Mouse (Mus musculus) cerebellum, postnatal 10 days (tissue): Measurements from ENCODE around the gene Mettl21e.
A peak's percentile ranks its signal among the peaks of the same experiment; 100 is the strongest.
"Not testable (repeated sequence)": the region's sequence is repeated elsewhere in the genome, so short reads cannot be mapped to it uniquely, and the experiment has no call there.

Experiments
- DNase-seq, 2 experiments: peaks; one replicate each; pipeline ENCODE4 v3.0.0; 2021; ENCODE audit warnings: mixed read lengths in 2 of 2

Gene Mettl21e

DNA sequence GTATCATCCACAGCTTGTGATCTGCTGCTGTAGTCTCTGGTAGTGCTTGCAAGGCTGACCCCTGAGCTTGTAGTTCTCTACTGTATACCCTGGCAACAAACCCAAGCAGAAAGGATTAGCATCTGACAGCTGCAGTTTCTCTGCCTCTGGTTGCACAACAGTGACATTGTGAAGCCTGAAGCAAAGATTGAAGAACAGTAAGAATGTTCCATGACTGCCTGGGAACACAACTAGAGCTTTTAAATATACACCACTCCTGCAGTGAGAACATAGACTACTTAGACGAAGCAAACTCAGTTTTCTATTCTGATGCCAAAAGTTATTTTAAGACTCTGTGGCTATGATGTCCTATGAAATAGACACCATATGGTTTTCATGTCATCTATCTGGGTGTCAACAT is at the start of gene Mettl21e:
Mettl21e (minus strand) TSS at position 86 of the 400 bp plus-strand sequence.
- DNase-seq: no peak

DNA sequence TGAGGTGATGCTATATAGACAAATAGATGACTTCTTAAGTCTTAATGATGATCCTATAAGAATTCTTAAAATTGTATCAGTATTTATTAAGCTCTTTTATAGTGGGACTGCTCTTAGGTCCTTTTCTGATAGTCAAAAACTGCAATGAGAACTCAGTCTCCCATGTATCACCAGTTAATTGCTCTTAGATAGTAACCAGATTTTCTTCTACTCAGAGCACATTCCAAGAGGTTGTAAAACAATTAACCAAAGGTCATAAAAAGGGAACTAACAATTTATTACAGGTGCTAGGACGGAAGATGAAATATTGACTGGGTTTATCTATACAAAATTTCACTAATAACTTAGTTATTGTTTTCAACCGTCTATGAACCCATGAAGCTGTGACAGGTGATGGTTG is 21.7 kb upstream of the Mettl21e start:
- DNase-seq: not testable (repeated sequence)

DNA sequence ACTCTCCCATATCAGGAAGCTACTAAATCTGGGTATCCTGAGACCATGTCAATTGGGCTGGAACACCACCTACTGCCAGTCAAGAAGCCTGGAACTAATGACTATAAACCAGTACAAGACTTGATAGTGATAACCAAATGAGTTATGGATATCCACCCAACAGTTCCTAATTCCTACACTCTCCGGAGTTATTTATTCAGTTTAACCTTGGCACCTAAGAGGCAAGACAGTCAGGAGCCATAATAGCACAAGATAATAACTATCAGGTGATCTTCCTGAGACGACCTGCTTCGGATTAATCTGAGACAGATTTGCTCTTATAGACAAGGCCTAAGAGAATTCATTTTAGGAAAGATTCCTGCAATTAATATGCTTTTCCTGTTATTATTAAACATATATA is 21.2 kb upstream of the Mettl21e start:
- no peak for DNase-seq

DNA sequence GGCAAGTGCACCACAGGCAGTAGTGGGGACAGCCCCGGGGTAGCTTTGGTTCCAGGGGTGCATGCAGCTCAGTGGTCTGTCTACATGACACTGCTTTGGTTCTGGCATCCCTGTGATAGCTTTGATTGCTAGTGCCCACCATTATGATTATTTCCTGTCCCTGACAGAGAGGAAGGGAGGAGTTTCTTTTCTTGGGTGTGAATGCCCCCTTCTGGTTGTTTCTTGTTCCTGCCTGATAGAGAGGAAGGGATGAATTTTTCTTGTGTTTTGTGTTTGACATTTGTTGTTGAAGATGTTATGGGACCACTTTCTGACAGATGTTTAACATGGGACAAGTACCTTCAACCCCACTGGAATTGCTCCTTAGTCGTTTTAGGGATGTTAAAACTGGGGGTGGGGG is 18.5 kb upstream of the Mettl21e start:
- no peak for DNase-seq

DNA sequence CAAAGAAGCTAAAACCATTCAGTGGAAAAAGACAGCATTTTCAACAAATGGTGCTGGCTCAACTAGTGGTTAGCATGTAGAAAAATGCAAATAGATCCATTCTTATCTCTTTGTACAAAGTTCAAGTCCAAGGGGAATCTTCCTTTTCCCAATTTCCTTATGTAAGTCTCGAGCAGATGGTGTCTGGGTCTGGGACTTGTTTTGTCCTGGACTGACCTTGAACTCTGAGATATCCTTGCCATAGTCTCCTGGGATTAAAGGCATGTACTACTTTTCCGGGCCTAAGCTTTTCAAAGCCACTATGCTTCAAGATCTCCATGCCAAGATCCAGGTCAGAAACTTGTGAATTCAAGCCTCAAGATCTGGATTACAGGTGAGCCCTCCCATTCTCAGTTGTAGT is 16.6 kb upstream of the Mettl21e start:
- DNase-seq: no peak

DNA sequence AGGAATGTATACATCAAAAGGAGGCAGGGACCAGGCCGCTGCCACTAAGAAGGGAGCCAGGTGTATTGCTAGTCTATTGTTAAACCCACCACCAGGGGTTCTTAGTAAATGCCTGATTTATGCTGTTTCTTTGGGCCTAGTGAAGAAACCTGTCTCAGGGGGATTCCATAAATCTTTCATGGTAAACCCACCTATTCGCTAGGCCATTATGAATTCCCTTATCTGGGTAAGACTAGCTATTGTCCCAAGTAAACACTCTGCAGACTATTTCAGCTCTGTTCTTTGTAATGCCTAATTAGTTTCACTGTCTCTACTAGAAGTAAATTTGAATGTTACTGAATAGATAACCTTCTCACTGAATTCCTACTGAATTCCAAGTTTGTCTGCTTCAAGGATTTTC is 15.8 kb upstream of the Mettl21e start:
- not testable (repeated sequence) for DNase-seq

DNA sequence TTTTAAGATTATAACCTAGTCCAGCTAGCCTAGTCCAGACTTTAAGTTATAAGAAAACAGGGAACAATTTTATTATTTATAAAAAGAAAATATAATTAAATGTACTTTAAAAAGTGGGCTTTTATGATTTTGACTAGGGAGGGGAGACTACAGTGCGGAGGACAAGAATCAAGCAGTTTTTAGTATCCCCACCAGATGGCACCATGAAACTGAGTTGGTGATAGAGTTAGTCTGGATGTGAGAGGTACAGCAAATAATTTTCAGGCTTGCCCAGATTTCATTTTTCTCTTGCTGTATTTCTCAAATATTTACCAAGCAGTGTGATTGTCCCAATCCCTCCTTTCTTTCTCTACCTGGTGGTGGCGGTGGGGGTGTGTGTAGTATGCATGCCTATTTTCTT is 10.3 kb upstream of the Mettl21e start:
- DNase-seq: peak; percentile 71 to 78

DNA sequence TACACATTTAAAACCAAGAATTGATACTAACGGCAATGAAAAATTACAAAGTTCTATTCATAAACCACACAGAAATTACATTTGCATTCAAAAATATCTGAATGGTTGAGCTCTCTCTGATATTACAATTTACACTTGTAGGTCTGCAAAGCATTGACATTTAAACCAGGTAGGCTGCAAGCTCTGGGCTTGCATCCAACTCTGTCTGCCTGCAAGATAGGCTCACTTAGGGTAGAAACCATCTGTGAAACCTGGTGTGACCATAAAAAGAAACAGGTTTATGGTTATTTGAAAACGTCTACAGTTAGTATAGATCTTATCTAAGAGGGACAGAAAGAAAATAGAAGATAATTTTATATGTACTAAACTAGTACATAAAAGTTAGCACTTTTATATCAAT is 1.6 kb downstream of the Mettl21e start:
- DNase-seq: peak; percentile 77 to 80

DNA sequence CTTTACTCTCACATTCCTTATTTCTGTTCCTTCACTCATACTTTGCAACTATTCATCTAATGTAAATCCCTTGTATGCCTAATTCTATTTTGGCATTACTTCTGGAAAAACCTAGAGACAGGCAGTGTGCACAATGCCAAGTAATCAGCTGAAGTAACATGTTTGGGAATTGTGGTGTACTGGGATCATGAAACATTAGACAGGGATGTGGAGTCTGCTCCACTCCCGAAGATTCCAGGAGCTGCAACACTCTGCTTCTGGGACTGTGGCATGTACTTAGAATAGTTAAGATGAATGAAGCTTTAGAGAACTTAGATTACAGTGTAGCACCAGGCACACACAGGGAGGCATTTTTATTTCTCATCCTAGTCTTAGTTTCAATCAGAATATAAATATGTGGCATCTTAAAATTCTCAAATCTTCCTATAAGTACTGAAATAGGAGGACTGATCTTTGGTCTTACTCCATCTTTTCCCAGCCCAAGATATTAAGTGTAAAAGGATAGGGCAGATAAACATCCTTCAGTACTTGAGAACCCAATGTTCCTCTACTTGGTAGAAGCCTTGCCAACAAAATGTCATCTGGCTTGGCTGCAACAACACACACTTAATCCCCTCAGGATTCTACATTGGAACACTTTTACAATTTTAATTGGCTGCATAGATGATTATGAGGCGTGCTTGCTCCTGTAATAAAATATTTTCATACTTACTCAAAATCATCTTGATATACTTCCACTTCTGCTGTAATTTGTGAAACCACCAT is 2.2 kb downstream of the Mettl21e start:
- DNase-seq: peak; percentile 45 to 49

DNA sequence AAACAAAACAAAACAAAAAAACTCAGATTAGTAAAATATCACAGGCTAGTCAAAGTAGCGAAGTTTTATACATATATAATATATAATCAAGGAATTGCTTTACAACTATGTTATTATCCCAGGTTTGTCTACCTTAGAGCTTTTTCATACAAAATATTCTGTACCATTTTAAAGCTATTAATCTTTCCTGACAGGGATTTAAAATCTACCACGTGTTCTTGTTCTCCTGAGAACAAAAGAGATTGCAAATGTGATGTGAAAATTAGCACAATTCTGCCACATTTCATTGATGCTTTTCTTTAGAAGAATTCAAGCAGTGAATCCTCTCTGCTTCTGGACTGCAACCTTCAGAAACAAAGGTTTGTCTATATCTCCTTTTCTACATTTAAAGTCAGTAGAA is 4.3 kb downstream of the Mettl21e start:
- DNase-seq: no peak

DNA sequence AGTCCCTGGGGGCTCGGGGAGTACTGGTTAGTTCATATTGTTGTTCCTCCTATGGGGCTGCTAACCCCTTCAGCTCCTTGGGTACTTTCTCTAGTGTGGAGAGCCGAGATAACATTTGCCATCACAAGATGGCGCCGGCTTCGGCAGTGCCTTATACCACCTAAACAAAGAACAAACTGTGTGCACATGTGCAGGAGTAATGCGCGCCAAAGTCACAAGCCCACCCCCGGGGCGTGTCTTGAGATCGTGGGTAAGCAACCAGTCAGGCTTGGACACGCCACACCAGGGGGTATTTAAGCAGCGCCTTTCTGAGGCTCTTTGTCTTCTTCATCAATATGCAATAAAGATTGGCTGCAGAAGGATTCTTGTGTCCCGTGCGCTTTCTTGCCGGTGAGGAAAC is 15.9 kb downstream of the Mettl21e start:
- DNase-seq: no peak

DNA sequence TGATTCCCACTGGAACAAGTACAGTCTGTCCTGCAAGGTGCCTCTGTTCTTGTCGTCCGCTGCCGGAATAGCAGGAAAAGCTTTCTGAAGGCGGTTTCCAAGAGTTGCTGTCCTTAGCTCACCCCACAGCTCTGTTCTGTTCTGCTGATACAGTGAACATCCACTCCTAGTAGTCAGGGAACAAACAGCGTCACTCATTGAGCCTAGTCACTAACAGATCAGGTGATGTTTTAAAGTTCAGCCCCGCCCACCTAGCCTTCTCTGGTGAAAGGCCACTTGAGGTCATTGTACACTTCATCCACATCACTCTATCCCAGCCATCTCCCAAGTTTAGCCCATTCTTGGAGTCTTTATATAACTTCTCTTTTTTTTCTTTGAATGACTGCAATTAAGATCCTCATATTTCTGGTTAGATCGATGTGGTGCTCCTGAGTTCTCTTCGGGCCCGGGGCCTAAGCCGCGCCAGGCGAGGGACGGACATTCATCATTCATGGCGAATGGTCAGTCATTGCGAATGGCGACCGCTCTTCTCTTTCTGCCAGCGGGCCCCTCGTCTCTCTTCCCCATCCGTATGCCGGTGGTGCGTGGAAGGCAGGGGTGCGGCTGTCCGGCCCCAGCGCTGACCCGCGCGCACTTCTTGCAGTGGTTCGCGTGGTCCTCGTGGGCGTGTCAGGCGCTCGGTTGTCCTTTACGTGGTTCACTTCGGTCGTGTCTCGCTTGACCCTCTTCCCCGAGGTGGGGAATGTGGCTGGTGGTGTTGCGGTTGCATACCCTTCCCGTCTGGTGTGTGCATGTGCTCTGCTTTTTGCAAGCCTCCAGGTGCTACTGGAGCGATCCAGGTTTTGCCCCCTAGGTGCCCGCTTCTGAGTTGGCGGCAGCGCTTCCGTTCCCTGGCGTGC is 20.2 kb downstream of the Mettl21e start:
- DNase-seq: peak; percentile 65 to 69

DNA sequence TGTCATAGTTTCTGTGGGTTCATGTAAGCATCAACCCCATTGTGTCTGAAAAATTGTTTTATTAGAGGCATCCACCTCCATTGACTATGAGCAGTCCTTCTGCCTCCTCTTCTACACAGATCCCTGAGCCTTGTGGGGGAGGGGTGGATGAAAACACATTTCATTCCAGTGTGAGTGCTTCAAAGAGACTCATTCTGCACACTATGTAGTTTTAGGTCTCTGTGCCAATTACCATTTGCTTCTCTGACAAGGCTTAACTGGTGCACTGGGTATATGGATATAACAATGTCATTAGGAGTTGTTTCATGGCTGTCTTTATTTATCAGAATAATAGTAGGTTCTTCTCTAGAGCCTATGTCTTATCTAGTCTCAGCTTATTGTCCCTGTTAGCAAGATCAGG is 32.4 kb downstream of the Mettl21e start:
- DNase-seq: no peak

DNA sequence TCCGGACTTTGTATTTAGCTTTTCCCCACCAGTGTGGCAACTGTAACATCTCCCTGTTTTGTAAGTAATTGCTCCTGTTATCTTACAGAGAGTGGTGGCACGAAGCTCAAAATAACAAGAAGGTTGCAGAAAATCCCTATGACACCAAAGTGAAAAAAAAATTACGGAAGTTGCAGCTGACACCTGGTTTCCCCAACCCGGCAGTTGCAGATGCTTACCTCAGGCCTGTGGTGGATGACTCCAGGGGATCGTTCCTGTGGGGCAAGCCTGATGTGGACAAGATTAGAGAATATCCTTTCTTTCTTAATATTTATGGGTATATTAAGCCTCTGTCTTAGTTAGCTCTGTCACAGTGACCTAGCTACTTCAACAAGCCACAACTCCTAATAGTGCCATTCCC is 40.7 kb downstream of the Mettl21e start:
- DNase-seq: no peak

DNA sequence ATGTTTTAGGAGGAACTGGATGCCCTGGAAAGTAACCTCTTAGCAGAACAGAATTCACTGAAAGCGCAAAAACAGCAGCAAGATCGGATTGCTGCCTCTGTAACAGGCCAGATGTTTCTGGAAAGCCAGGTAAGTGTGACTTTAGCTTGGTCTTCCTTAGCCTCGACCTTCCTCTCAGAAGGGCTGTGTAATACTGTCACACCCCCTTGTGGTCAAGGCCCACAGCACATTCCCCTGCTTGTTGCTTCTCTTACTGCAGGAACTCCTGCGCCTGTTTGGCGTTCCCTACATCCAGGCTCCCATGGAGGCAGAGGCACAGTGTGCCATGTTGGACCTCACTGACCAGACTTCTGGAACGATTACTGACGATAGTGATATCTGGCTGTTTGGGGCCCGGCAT is 44.9 kb downstream of the Mettl21e start:
- no peak for DNase-seq

DNA sequence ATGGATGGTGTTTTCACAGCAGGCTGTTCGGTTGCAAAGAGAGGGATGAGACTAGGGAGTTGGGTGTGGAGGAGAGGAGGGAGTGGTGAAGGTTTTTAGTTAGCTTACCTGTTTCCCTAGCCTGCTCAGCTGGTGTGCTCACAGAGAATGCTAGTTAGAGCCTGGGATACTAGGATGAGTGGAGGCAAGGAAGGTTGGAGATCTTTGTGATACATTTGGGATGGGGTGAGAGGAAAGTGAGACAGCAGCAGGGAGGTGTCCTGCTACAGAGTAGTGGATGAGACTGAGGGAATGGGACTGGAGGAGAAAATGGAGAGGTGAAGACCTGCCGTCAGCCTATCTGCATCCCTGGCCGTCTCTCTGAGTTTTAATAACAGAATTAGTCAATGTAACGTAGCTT is 46.1 kb downstream of the Mettl21e start:
- no peak for DNase-seq

DNA sequence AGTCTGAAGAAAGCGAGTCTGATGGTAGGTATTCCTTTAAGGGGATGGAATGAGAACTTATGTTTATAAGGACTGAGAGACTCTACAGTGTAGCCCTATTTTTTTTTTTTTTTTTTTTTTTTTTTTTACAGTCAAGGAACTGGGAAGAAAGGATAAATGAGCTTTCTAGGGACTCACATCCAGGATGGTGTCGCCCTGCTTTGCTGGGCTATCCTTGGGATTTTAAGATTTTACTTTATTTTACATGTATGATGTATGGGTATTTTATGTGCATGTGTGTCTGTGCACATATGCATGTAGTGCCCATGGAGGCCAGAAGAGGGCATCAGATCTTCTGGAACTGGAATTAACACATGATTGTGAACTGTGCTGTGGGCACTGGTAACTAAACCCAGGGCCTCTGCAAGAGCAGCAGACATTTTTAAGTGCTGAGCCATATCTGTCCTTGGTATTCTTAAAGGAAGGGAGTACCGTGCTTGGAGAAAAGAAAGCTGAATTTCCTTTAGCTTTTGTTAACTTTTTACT is 50.8 kb downstream of the Mettl21e start:
- no peak for DNase-seq

DNA sequence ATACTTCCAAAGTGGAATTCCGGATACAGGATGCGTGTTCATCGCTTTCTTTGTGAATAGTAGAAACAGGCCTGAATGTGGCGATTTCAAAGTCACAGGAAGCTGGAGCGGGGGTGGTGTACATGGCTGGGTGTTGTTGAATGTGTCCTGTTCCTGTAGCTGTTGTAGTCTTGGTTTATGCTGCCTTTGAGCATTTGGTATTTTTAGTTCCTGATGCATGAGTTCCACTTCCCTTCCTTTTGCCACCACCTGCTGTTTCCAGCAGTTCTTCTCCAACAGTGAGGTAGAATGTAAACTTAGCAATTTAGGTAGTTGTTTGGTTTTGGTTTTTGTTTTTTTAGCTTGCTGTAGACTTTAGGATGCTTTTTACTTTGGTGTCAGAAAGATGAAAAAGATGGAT is 56.4 kb downstream of the Mettl21e start:
- DNase-seq: no peak

DNA sequence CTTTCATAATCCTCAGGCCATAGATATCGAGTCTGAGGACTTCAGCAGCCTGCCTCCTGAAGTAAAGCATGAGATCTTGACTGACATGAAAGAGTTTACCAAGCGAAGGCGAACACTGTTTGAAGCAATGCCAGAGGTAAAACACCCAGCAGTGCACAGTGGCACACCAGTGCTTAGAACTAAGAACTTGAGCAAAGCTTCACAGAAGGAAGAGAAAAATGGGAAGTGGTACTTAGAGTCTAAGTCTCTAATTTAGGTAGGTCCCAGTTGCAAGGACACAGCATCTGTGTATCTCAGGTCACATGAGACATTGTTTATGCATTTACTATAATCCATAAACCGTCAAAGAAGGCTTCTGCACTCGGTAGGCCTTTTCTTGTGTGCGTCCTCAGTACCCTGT is 56.9 kb downstream of the Mettl21e start:
- DNase-seq: no peak

DNA sequence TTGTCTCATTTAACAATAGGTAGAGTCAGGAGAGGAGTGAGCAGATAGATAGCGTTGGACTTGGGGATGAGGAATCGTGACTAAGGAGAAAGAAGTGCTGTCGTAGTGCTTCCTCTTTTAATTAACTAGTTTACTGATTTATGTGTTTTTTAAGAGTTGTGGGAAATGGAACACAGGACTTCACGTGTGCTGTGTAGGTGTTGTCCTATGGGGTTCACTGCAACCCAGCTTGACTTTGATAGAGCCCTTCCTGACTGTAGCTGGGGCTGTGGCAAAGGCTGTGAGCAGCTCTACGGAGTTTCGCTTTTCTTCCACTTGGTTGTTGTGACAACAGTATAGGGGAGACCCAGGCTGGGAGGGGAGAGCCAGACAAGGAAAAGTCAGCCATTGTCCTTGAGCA is 60.4 kb downstream of the Mettl21e start:
- no peak for DNase-seq

DNA sequence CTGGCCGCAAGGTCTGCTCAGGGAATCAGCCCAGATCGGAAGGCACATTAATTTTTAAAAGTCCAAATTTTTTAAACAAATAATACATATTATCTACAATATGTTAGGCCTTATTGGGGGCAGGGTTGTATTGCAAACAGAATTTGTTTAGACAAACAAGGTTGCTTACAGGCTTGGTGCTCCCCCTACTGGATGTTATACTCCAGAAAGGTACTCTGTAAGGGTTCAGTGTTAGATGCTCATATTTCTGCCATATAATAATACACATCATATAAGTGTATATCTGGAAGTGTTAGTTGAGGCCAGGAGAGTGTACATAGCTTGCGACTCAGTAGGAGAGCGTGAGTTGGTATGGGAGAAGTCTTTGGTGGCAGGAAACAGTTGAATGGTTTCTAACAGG is 63.5 kb downstream of the Mettl21e start:
- DNase-seq: peak; percentile 13 to 24
